Mouse (Mus musculus) MN1 (cell line): Measurements from ENCODE around the gene Marc2.

Experiments
- DNase-seq: peaks from one replicate; pipeline ENCODE4 v3.0.0-alpha.2; 2016; ENCODE audit warnings: low spot score

The Marc2 gene

DNA sequence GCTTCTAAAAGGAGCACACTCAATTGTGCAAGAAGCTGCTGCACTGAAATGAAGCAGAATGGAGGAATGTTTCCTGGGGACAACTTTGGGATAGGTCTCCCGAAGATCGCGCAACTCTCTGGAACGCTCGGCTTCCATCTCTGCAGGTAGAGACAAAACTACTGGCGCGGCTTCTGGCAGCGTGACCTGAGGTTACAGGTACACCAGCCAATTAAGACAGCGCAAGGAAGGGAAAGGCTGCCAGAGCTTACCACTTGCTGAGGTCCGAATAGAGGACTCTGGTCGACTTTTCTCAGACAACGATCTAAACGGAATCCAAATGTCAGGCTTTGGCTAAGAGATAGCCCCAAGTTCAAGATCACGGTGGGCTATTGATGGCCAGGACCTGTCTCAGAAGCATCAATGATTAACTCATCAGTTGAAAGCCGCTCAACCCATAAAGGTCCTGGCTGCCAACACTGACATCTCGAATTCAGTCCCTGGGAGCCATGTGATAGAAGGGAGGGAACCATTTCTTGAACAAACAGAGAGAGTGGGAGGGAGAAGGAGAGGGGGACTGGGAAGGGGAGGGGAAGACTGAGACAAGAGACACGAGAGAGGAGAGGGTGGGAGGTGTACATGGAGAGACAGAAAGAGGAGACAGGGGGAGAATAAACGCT lies at the start of gene Marc2:
Gene Marc2 (minus strand): TSS at position 360 of the 659 bp plus-strand sequence.
- no peak for DNase-seq

DNA sequence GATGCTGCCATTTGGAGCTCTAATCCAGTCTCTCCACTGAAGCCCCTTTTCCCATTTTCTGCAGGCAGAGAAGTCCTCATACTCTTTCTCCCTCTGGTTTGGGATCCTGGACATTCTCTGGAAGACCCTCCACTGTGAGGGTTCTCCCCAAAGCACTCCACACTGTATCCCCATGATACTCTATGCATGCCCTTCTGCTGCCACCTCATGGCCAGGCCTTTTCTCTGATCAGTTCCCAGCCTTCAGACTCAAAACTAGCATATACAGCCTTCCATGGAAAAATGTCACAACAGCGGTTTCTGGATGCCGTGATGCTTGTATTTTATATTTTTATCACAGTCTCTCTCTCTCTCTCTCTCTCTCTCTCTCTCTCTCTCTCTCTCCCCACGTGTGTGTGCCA lies 45.7 kb upstream of the Marc2 start:
- no peak for DNase-seq

DNA sequence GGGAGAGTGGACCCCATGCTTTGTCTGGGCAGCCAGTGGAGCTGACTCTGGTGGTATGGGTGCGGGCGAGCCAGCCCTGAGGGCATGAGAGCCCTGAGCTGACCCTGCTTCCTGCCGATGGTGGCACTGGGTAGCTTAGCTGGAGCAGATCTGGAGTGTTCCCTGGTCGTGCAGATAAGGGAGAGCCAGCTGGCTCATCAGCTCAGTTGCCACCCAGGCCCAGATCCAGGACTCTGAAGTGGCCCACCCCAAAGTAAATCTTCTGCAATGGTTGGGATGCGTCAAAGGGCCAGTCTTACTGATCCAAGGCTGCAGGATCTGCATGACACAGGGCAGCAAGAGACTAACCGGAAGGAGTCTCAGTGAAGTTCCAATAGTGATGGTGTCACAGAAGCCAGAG lies 43.2 kb upstream of the Marc2 start:
- no peak for DNase-seq

DNA sequence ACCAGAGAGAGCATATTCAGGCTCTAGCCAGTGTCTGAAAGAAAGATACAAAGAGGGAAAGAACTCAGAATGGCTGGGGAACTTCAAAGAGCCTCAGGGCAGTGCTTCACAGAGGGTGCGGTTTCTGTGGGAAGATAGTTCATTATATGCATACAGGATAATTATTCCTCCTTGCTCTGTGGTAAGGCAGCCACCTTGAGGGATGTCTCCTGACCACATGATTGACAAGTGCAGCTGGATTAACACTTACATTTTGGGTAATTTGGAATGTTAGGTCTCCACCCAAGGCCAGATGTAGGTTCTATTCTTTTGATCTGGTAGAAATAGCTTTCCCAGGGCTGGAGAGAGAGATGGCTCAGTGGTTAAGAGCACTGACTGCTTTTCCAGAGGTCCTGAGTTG lies 39.9 kb upstream of the Marc2 start:
- no peak for DNase-seq

DNA sequence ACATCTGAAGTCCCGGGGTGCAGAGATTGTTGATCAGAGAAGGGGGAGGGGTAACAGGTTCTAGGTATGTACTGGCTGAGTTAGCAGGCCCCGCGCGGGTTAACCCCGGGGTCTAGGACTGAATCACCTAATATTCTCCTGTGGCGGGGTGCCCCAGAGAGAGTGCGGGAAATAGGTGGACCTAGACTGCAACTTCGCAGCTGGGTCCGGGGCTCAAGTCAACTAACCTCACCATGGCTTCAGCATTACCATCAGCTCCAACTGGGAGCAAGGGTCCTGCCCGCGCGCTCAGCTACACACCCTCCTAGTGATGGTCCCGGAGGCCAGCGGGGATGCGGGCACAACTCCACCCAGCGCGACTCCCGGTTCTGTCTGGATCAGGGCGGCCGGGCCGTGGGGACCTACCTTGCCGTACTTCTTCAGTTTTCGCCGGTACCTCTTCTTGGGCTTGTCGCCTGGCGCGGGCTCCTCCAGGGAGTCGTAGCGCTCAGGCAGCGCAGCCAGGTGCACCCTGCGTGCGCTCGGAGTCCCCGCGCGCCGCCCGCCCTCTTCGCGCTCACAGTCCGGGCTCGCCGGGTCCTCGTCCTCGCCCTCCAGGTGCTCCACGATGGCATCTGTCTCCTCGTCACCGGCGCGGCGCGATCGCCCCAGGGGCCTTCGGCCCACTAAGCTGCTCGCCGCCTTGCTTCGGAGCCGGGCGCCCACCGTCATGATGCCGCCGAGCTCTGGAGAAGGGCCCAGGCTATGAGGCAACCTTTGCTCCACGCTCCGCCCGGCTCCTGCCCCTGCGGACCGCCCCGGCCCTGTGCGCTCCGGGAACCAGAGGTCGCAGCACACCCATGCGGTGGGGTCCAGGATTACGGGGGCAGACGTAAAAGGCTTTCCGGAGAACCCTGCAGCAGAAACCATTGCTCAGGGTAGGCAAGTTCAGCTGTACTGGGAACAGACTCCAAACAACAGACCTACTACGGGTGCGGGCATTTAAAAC lies 36.3 kb upstream of the Marc2 start, which contains the start of gene C130074G19Rik:
Gene C130074G19Rik (minus strand): TSS at position 938 of the 988 bp plus-strand sequence.
- DNase-seq: no peak

DNA sequence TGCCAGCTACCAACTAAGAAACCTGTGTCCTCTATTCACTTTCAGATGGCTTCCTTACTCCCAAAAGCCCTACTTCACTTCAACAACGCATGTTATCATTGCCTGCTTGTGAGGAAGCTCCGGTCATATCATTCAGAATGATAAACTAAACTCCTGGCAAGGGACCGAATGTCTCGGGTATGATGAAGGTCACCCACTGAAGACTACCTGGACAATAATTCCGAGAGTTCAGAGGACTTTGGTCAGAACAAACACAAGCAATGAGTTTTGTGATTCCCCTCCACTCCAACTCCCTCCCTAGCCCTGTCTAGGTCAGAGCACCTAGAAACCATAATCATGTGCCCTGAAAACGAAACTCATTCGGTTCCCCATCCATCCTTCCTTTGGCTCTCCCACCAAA lies 35.6 kb upstream of the Marc2 start:
- DNase-seq: no peak

DNA sequence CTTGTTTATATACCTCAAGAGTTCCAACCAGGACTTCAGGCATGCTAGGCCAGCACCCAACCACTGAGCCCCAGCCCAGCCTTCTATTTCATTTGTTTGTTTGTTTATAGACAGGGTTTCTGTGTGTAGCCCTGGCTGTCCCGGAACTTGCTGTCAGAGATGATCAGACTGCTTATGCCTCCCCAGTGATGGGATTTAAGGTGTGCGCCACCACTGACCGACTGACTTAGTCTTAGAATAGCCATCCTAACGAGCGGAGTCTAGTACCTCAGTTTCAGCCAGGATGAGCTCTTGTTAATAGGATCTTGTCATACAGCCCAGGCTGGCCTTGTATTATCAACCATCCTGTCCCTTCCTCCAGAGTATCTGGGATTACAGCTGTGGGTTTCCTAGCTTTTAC lies 35.0 kb upstream of the Marc2 start:
- no peak for DNase-seq

DNA sequence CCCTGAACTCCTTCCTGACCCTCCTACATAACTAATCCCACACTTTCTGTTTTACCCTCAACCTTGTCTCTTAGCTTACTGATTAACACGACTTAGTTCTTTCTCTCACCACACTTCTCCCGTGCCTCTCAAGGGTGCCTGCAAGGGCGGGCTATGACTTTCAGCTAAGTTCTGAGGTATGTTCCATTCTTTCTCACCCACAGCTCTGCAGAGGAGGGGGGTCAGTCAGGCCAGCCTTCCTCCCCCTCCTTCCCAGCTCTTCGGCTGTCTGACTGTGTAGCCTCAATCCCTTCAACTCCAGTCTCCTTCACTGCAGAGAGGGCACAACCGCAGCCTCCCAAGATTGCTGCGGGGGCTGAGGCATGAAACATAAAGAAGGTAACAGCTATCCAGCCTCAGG lies 32.6 kb upstream of the Marc2 start:
- DNase-seq: no peak

DNA sequence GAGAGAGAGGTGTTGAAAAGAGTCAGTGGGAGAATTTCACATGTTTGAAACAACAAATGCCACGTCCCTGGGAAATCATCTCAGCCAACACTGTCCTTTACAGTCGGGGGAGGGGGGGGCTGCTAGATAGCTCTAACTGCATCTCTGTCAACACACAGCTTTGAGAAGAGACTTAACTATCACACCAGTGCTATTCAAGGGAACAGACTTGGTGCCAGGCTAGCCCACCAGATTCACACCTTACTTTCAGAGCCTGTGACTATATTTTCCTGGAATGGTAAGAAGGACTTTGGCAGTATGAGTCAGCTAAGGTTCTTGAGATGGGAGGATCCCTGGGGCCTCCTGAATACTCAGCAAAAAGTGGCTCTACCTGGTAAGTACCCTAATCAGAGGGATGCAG lies 31.1 kb upstream of the Marc2 start:
- DNase-seq: no peak

DNA sequence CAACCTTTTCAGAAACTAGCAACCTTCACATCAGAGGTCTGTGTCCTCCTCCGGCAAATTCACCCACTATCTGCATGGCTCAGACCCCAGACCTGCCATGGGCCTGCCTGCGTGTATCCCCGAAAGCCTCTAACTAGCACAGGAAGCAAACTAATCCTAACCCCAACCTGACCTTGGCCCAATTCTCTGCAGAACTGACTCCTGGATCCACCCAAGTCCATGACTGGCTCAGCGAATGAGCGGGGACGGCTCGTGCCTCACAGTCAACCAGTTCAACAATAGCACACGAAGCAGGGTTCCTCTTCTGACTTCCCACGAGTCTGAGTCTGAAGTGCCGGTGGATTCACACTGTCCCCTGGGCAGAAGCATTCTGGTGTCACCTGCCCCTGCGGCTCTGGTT lies 27.7 kb upstream of the Marc2 start:
- DNase-seq: no peak

DNA sequence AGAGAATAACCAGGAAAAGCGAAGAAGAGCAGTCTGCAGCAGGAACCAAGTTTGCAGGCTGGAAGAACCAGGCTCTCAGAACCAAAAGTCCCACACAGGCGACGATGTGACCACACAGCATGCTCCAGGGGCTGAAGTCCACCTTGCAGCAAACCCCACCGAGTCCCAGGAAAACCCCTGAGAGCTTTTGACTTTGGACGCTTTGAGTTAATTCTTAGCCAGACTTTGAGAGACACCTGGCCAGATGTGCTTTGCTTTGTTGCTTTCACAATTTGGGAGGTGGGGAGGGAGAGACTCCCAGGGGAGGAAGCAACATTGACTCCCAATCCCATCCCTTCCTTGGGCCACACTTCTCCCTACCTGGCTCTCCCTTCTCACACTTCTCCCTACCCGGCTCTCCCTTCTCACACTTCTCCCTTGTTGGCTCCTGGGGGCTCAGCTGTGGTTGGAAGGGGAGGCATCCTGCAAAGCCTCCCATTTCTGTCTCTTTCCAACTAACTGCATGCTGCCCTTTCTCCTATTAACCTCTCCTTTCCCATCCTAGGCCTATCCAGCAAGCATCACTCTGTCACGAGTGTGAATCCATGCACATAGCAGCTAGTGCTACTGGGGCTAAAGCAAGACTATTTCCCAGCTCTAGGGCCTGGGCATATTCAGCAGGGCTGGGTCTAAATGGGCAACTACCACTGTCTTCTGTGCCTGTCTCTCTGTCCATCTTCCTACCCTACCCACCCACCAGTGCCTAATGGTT lies 26.0 kb upstream of the Marc2 start:
- DNase-seq: no peak

DNA sequence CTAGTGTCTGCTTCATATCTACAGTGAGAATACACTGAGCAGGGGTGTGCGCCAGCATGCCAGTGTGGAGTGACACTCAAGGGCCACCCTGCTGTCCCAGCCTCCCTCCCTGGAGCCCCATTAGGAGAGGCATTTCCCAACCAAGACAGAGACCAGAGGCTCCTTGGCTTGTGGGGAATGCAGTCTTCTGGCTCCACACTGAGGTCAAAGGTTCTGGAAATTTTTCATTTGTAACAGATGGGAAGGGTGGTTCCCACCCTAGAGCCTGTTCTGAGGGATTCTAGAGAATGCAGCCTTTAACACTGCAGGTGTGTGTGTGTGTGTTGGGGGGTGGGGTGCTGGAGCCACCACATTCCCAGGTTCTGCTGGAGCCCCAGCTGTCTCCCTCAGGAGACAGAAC lies 25.3 kb upstream of the Marc2 start:
- DNase-seq: no peak

DNA sequence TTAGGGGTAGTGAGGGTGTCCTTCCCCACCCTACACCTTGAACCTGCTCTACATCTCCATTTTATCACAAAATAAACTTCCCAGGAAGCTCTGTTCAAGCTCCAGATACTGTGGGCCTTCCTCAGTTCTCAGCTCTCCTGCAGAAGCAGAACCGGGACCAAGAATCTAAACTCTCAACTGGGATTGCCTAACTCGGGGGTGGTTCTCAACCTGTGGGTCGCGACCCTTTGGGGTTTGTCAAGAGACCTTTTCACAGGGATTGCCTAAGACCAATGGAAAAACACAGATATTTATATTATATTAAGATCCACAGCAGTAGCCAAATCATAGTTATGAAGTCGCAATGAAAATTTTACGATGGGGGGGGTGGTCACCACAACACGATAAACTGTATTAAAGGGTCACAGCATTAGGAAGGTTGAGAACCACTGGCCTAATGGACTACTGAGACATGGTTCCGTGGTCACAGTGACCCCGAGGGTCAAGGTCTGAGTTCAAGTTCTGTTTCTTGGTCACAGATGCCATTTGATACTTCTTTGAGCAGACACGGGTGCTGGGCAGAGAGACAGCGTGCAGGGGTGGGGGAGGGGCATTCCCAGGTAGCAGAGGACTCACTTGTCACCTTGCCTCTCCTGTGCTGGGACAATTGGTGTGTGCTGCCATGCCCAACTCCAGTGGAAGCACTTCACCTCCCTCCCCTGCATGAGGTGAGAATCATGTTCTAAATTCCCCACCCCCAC lies 24.6 kb upstream of the Marc2 start:
- no peak for DNase-seq

DNA sequence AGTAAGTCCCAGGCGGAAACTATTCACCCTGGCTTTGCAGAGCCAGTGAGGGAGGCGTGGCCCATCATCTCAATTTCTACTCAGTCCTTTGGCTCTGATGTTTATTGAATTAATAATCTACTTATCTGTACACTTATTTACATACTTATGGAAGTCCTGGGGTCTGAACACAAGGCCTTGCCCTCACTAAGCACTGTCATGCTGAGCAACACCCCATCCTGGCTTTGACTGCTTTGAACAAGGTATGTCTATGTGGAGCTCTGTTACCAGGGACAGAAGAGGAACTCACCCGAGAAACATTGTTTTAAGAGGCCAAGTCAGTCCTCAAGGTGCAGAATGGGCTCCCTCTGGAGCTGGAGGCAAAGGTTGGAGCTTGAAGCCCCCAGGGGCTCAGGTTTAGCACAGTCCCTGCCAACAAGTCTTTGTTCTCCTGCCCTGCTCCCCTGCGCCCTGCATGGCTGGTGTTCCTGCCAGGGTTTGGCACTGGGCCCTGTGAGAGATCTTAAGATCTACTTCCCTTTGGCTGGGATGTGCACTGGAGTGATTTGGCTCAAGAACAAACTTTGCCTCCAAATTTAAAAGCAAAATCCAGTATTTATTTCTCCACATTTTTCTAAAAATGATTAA lies 23.8 kb upstream of the Marc2 start:
- DNase-seq: peak; percentile 18

DNA sequence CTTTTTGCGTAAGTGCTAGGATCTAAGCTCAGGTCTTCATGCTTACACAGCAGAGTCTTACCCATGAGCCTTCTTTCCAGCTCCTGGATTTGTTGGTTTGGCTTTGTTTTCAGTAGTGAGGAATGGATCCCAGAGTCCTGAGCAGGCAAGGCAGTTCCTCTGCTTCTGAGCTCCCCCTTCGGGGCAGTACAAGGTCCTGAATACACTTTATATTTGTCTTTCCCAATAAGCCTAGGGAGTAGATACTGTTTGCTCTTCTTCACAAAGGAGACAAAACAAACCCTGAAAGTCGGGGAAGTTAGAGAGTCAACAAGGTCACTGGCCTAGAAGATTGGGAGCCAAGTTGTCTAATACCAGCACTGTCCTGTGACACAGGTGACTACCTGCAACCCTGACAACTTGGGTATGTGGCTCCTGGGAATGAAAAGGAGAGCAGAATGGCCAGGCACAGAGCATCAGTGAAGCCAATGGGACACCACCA lies 21.4 kb upstream of the Marc2 start:
- DNase-seq: no peak

DNA sequence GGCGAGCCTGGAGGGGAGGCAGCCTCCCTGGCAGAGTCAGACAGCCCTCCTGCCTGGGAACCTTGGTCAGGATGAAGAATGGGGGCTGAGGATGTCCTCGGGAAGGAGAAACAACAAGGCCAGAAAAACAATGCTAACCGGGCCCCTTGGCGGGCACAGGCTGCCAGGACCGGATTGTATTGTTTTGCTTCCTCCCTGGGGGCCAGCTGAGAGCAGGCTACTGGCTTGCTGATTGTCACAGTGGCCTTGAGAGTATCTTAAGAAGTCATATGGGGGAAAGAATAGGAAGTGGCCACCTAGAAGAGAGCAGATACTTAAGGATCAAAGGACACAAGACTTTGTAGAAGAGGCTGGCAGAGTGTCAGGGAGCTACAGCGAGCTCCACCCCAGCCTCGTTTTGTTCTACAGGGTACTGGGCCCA lies 18.1 kb upstream of the Marc2 start:
- DNase-seq: no peak

DNA sequence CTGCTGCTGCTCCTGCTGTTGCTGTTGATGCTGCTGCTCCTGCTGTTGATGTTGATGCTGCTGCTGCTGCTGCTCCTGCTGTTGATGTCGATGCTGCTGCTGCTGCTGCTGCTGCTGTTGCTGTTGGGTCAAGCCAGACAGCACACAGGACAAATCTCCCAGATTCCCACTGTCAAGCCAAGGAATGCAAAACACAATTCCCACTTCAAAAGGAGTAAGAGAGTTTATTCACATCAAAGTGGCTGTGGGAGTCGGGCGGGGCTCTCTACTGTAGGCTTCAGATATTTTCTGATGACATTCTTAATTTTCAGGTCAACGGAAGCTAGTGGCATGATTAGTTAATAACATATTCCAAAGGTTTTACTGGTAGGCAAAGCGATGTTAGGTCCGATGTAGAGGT lies 16.4 kb upstream of the Marc2 start:
- DNase-seq: no peak

DNA sequence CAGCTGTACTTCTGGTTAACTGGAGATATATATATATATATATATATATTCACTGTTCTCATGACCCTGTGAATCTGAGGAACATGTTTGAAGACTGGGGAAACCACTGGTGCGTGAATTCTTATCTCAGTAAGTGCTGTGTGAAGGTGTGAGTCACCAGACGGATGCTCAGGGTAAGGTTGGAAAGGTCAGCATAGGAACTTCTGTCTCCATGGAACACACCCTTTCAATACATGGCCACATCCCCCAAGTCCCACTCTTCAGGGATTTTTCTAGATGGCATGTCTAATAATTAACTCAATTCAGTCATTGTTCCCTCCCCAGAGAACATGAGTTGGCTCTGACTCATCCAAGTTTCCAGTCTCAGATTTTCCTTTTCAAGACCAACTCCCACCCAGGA lies 15.3 kb upstream of the Marc2 start:
- DNase-seq: no peak

DNA sequence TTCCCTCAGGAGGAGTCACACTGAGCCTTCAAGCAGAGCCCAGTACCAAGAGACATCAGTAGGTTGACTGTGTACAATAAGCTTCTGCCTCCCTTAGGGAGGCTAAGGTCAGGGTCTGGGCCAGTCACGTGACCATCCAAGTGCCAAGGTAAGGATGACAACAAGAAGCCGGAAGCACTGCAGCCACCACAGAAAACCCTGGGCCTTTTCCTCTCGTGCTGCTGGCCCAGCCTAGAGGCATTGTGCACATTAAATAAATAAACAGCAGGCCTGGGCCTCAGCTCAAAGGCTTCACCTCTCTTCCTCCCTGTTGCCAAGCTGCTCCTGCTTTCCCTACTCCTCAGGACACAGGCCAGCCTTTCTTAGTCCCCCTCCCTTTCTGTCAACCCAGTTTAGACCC lies 14.0 kb upstream of the Marc2 start:
- DNase-seq: no peak

DNA sequence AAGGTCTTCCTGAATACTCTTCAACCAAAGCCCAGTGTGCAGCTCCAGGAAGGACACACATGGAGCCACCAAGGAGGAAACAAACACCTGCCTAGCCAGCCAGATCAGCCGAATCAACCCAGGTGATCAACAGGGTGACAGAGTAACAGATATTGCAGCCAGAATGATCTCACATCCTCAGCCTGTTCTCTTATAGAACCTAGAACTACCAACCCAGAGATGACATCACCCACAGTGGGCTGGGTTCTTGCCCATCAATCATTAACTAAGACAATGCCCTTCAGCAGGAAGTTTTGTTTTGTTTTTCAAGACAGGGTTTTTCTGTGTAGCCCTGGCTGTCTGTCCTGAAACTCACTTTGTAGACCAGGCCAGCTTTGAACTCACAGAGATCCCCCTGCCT lies 12.0 kb upstream of the Marc2 start:
- no peak for DNase-seq

DNA sequence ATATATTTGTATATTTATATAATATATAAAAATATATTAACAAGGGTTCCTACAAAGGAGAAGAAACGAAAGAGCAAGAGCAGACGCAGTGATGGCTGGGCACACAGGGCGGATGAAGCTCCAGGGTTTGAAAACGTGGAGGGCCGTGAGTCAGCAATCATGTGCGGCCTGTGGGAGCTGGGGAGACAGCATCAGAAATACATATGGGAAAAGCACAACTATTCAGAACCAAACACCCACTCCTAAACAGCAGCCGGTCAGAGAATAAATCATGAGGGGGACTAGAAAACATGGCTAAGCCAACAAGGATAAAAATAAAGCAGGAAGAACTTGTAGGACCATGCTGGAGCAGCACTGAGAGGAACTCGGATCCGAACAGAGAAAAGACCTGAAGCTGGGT lies 11.0 kb upstream of the Marc2 start:
- DNase-seq: no peak
